Mouse (Mus musculus) thymus, postnatal 36 days (tissue): Measurements from ENCODE around the gene Pim3.

Source experiments
- DNase-seq, 2 experiments: peaks; one replicate each; pipeline ENCODE4 v3.0.0; 2022; ENCODE audit warnings: mixed read lengths in 2 of 2

The Pim3 gene

GRCm38 (mm10) chr15:88859206-88859970, 2.6 kb upstream of the Pim3 start:
- no peak for DNase-seq

GRCm38 (mm10) chr15:88860781-88861180, 1.2 kb upstream of the Pim3 start:
- peak in 1 of 2 experiments; percentile 22 for DNase-seq

GRCm38 (mm10) chr15:88862881-88863694, 1.1 kb downstream of the Pim3 start:
- DNase-seq = peak; percentile 59 to 60

GRCm38 (mm10) chr15:88863695-88864231, 1.8 kb downstream of the Pim3 start:
- peak in 1 of 2 experiments; percentile 73 for DNase-seq

GRCm38 (mm10) chr15:88864270-88865030, 2.5 kb downstream of the Pim3 start:
- DNase-seq = peak in 1 of 2 experiments; percentile 17

- no peak for DNase-seq
These were observed 3.1 kb downstream of the Pim3 start for GRCm38 (mm10) chr15:88865061-88865460.

- DNase-seq = no peak
These were observed 4.1 kb downstream of the Pim3 start for GRCm38 (mm10) chr15:88865888-88866695.

- DNase-seq = no peak
These were observed 5.0 kb downstream of the Pim3 start for GRCm38 (mm10) chr15:88866934-88867356.

- no peak for DNase-seq
These were observed 5.5 kb downstream of the Pim3 start for GRCm38 (mm10) chr15:88867368-88868023.

- DNase-seq = no peak
These were observed 6.2 kb downstream of the Pim3 start for GRCm38 (mm10) chr15:88868024-88868742.

GRCm38 (mm10) chr15:88870418-88871185, 8.6 kb downstream of the Pim3 start:
- no peak for DNase-seq

- no peak for DNase-seq
These were observed 12.1 kb downstream of the Pim3 start for GRCm38 (mm10) chr15:88874061-88874460.

- DNase-seq = no peak
These were observed 12.5 kb downstream of the Pim3 start for GRCm38 (mm10) chr15:88874477-88874876.

- DNase-seq = no peak
These were observed 13.7 kb downstream of the Pim3 start for GRCm38 (mm10) chr15:88875625-88876081.

GRCm38 (mm10) chr15:88876155-88877020, 14.4 kb downstream of the Pim3 start:
- DNase-seq = peak; percentile 74 to 77

- DNase-seq = no peak
These were observed 15.0 kb downstream of the Pim3 start for GRCm38 (mm10) chr15:88877021-88877400.

GRCm38 (mm10) chr15:88881253-88882044, 19.5 kb downstream of the Pim3 start:
- DNase-seq = no peak

GRCm38 (mm10) chr15:88882851-88883250, 20.9 kb downstream of the Pim3 start:
- no peak for DNase-seq
